Mouse (Mus musculus) 416B (cell line): ENCODE measurements around the gene Gm7102.
"Not testable (repeated sequence)": the region's sequence is repeated elsewhere in the genome, so short reads cannot be mapped to it uniquely, and the experiment has no call there.

Source experiments
- DNase-seq: peaks from one replicate; pipeline ENCODE4 v3.0.0; 2011; ENCODE audit warnings: low read depth

Gene Gm7102

GRCm38 (mm10) chr19:61175756-61176324, at the start of gene Gm7102:
TSS of gene Gm7102 (minus strand) at chr19:61176309.
- no peak for DNase-seq

- no peak for DNase-seq
Observed at GRCm38 (mm10) chr19:61224678-61225525, 48.8 kb upstream of the Gm7102 start.

GRCm38 (mm10) chr19:61223706-61224328, 47.7 kb upstream of the Gm7102 start:
- DNase-seq: peak; percentile 91

- peak; percentile 60 for DNase-seq
Observed at GRCm38 (mm10) chr19:61207506-61207905, 31.4 kb upstream of the Gm7102 start.

- DNase-seq: peak; percentile 42
Observed at GRCm38 (mm10) chr19:61199836-61200235, 23.7 kb upstream of the Gm7102 start.

- DNase-seq: peak; percentile 92
Observed at GRCm38 (mm10) chr19:61199316-61199715, 23.2 kb upstream of the Gm7102 start.

- DNase-seq: not testable (repeated sequence)
Observed at GRCm38 (mm10) chr19:61183590-61183989, 7.5 kb upstream of the Gm7102 start, which contains the start of gene Gm6020. TSS of gene Gm6020 (plus strand) at chr19:61183890.

DNA sequence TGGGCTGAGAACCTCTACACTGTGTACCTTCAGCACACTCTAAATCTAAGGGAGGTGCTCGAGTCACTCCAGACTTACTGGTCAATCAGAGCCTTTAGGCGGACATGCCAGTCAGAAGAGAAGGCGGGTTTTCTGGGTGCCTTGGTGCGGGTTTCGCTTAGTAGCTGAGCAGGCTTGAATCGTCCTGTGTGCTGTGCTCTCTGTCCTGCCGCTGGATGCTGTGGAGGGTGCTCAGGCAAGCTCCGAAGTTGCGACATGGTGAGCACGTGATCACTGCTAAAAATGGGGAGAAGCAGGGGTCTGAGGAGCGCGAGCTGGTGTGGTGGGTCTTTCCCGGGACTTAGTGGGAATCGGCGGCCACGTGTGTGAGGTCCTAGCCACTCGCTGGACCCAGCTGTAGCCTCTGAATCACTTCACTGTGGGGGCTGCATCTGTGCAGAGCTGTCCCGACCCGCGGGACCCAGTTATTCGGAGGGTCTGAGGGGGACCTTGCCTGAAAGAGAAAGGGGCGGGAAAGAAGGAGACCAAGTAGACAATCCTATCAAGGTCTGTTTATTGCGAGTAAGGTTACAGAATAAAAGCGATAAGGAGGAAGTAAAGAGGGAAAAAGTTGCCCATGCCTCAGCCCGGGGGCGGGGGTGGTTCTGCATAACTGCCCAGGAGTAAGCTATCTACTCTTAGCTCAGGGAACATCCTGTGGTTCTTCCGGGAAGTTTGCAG, 24.2 kb downstream of the Gm7102 start:
- no peak for DNase-seq

DNA sequence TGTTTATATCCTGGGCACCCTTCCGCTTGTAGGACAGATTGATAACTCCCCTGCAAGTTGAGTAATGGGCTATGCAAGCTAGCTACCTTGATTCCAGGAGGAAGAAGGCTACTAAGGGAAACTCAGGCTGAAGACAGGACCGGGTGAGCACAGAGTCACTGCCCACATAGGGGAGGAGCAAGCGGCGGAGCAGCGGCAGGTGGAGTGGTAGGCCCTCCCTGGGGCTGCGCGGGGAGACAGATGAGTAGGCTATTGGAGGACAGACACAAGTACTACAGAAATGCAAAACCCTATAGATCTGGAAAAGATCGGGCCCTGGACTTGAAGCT, 24.8 kb downstream of the Gm7102 start:
- DNase-seq: no peak

DNA sequence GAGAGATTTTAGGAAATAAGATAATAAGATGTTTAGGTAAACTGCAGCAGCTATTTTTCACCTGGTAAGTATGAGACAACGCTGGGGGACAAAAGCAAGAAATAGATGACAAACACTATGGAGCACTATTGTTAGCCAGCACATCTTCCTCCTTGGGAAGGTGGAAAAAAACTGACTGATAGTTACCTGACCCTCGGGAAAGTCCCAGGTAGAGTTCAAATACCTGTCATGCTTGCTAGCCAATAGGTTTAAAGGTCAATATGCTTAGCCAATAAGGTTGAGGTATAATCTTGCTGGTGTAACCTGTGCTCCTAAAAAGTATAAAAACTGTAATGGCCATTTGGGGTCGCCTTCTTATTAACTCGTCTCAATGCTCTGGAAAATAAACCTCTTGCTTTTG, 34.8 kb downstream of the Gm7102 start:
- DNase-seq: no peak

GRCm38 (mm10) chr19:61140342-61141206, 35.5 kb downstream of the Gm7102 start, which contains the start of gene Zfp950:
TSS of gene Zfp950 (minus strand) at chr19:61140840.
- peak; percentile 97 for DNase-seq

GRCm38 (mm10) chr19:61138655-61139054, 37.5 kb downstream of the Gm7102 start:
- DNase-seq: no peak

GRCm38 (mm10) chr19:61131096-61131495, 45.0 kb downstream of the Gm7102 start:
- DNase-seq: no peak
